Comparison of ENCODE assay signal across 25 mouse cellular contexts in genomic region chr10:70533986-70534385, GRCm38 (mm10).
"Had no signal": no experiment of that assay in that cellular context is flagged by ENCODE, and none has a peak within 500 bp of the region (broad histone marks: within the 10 kb centered on the region; RNA-seq: fewer than 3 reads in every experiment).

No protein-coding gene starts in this region.

- H3K4me3 ChIP-seq: limb, embryonic 10.5 days; limb, embryonic 13.5 days; midbrain, embryonic 12.5 days; midbrain, embryonic 15.5 days; neural tube, embryonic 12.5 days; neural tube, embryonic 15.5 days; stomach, embryonic 15.5 days had no signal

- H3K9ac ChIP-seq: limb, embryonic 13.5 days; liver, embryonic 14.5 days; liver, postnatal 0 days; lung, embryonic 14.5 days; midbrain, embryonic 12.5 days; midbrain, embryonic 15.5 days; neural tube, embryonic 12.5 days; neural tube, embryonic 15.5 days; stomach, embryonic 15.5 days had no signal

- DNase-seq: kidney, adult 18-20 months; kidney, adult 9 months; kidney, postnatal 14 days; kidney, postnatal 4 days; layer of hippocampus, postnatal 36 days; liver; liver, postnatal 0 days; lung, embryonic 14.5 days; retina, postnatal 1 day; right cerebral cortex, postnatal 25 days; spleen, adult 18-20 months; thymus, adult 2 months; thymus, postnatal 14 days; thymus, postnatal 4 days had no signal

- H3K4me1 ChIP-seq: limb, embryonic 10.5 days; limb, embryonic 13.5 days; midbrain, embryonic 12.5 days; midbrain, embryonic 15.5 days; neural tube, embryonic 12.5 days had no signal

- H3K36me3 ChIP-seq: stomach, embryonic 15.5 days had no signal

- H3K27me3 ChIP-seq: limb, embryonic 13.5 days; midbrain, embryonic 12.5 days; midbrain, embryonic 15.5 days; neural tube, embryonic 12.5 days; neural tube, embryonic 15.5 days; stomach, embryonic 15.5 days had no signal

- H3K27ac ChIP-seq: limb, embryonic 10.5 days; limb, embryonic 13.5 days; liver, embryonic 14.5 days; macrophage; midbrain, embryonic 12.5 days; midbrain, embryonic 15.5 days; neural tube, embryonic 12.5 days; neural tube, embryonic 15.5 days; stomach, embryonic 15.5 days had no signal

- H3K4me2 ChIP-seq: limb, embryonic 13.5 days; lung, embryonic 14.5 days; midbrain, embryonic 12.5 days; midbrain, embryonic 15.5 days; neural tube, embryonic 12.5 days; neural tube, embryonic 15.5 days; stomach, embryonic 15.5 days had no signal

- ATAC-seq: intestine, embryonic 16.5 days; liver, postnatal 0 days; lung, postnatal 0 days; midbrain, embryonic 15.5 days had no signal

- H3K9me3 ChIP-seq: limb, embryonic 10.5 days; limb, embryonic 13.5 days; midbrain, embryonic 12.5 days; midbrain, embryonic 15.5 days; neural tube, embryonic 12.5 days; neural tube, embryonic 15.5 days; stomach, embryonic 15.5 days had no signal
